Mouse (Mus musculus) layer of hippocampus, adult 8-10 months (tissue): ENCODE measurements around the gene Qars. TPM values are rescaled to one million over a fixed set of nuclear protein-coding genes. Genes with fewer than 3 reads are reported as not detected.

Source experiments
- DNase-seq, 2 experiments: peaks; one replicate each; pipeline ENCODE4 v3.0.0; 2022; ENCODE audit warnings: low spot score in 2 of 2
- total RNA-seq, 4 experiments: library from RNA; stranded (reverse); gene quantifications; 2 replicates each; pipeline ENCODE4 v1.2.4; 2022

Qars gene
- total RNA-seq, 4 experiments from 2014 or later: 84.0 to 96.5 (median 89.4) TPM

GRCm38 (mm10) chr9:108486973-108487530 lies 20.5 kb upstream of the Qars start:
- no peak for DNase-seq

GRCm38 (mm10) chr9:108488403-108488802 lies 19.1 kb upstream of the Qars start:
- no peak for DNase-seq

- no peak for DNase-seq
Measured at GRCm38 (mm10) chr9:108489215-108489614, 18.3 kb upstream of the Qars start.

- DNase-seq: peak in 1 of 2 experiments; percentile 20
Measured at GRCm38 (mm10) chr9:108489702-108490558, 17.6 kb upstream of the Qars start.

GRCm38 (mm10) chr9:108490559-108491285 lies 16.8 kb upstream of the Qars start, which contains the start of gene Usp19:
Gene Usp19 (plus strand): TSS chr9:108490602.
- peak; percentile 94 to 95 for DNase-seq

GRCm38 (mm10) chr9:108491286-108491580 lies 16.3 kb upstream of the Qars start:
- no peak for DNase-seq

- no peak for DNase-seq
Measured at GRCm38 (mm10) chr9:108492043-108492750, 15.3 kb upstream of the Qars start.

- no peak for DNase-seq
Measured at GRCm38 (mm10) chr9:108493246-108493645, 14.3 kb upstream of the Qars start.

GRCm38 (mm10) chr9:108494146-108494825 lies 13.2 kb upstream of the Qars start:
- DNase-seq: no peak

GRCm38 (mm10) chr9:108494905-108495304 lies 12.6 kb upstream of the Qars start:
- DNase-seq: no peak

- no peak for DNase-seq
Measured at GRCm38 (mm10) chr9:108499231-108499630, 8.3 kb upstream of the Qars start.

- no peak for DNase-seq
Measured at GRCm38 (mm10) chr9:108499943-108500342, 7.6 kb upstream of the Qars start.

- DNase-seq: no peak
Measured at GRCm38 (mm10) chr9:108506901-108507300, 605 bp upstream of the Qars start.

- DNase-seq: no peak
Measured at GRCm38 (mm10) chr9:108508776-108509175, 1.3 kb downstream of the Qars start.

GRCm38 (mm10) chr9:108516380-108517251 lies 9.1 kb downstream of the Qars start, which contains the start of gene Qrich1:
Gene Qrich1 (plus strand): TSS chr9:108516806.
- peak; percentile 95 to 96 for DNase-seq

GRCm38 (mm10) chr9:108517253-108517930 lies 9.9 kb downstream of the Qars start:
- peak; percentile 40 to 69 for DNase-seq

GRCm38 (mm10) chr9:108517931-108518332 lies 10.4 kb downstream of the Qars start:
- peak in 1 of 2 experiments; percentile 26 for DNase-seq

- DNase-seq: no peak
Measured at GRCm38 (mm10) chr9:108521604-108522003, 14.1 kb downstream of the Qars start.

GRCm38 (mm10) chr9:108523341-108523740 lies 15.8 kb downstream of the Qars start:
- DNase-seq: no peak
